Mouse (Mus musculus) liver, postnatal 0 days (tissue): ENCODE results near the gene Slc39a12.

Experiments used
- CTCF ChIP-seq: sonication (generic); IDR thresholded peaks from 2 replicates; pipeline ENCODE4 v1.5.1; 2016; ENCODE audit warnings: antibody characterized with exemption, low read depth
- EP300 ChIP-seq: IDR thresholded peaks from 2 replicates; pipeline ENCODE4 v1.6.1; 2016; ENCODE audit warnings: antibody characterized with exemption, low read depth, mild to moderate bottlenecking

- TF ChIP-seq CTCF (no peak), EP300 (no peak)
Measured at GRCm38 (mm10) chr2:14341652-14342308, 46.3 kb upstream of the Slc39a12 start.
